Mouse (Mus musculus): ENCODE results near the gene Myo1d. TPM values are rescaled to one million over a fixed set of nuclear protein-coding genes. Genes with fewer than 3 reads are reported as not detected.

The Myo1d gene
- total and polyA plus RNA-seq, 3 experiments = 15.9 to 81.1 (median 41.7) TPM

DNA sequence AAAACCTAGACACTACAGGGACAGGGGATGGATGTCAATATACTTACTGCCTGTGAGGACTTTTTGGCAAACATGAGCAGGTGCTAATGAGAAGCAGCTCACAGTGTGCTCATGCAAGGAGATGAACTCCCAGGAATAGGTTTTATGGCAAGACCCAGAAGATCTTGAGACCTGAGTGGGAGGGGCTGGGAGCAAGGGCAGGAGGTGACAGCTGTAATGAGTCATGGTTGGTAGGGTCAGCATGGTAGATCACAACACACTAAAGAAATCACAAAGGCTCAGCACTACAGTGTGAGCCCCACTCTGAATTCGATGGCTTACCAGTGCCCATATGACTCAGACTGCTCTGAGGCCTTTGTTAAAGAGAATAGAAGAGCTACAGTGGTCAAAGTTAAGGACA lies 184.3 kb downstream of the Myo1d start:
- no peak overlapping the region for H3K9ac ChIP-seq (ENCODE audit: control insufficient read depth, low read depth, low read length, poor library complexity, severe bottlenecking)
- TF ChIP-seq POLR2AphosphoS2 (IDR thresholded peaks at IDR 0.05; ENCODE audit: low read length) (no peak), ETS1 (IDR thresholded peaks at IDR 0.05; ENCODE audit: low read depth, low read length) (no peak), ZMIZ1 (IDR thresholded peaks at IDR 0.05; ENCODE audit: low read depth, low read length) (no peak), RCOR1 (IDR thresholded peaks at IDR 0.05; ENCODE audit: low read depth, low read length) (no peak), ZC3H11A (IDR thresholded peaks at IDR 0.05; ENCODE audit: low read depth, low read length) (no peak), UBTF (IDR thresholded peaks at IDR 0.05; ENCODE audit: borderline replicate concordance, insufficient read depth, low read depth, low read length) (no peak), HCFC1 (IDR thresholded peaks at IDR 0.05; ENCODE audit: low read depth, low read length) (no peak), EP300 (IDR thresholded peaks at IDR 0.05; ENCODE audit: low read depth in 1 of 2, low read length in 2 of 2) (no peak), ZNF384 (IDR thresholded peaks at IDR 0.05; ENCODE audit: low read depth, low read length) (no peak), GABPA (IDR thresholded peaks at IDR 0.05; ENCODE audit: low read depth, low read length) (no peak), MYC (IDR thresholded peaks at IDR 0.05; ENCODE audit: low read depth, low read length) (no peak)
- DNase-seq (ENCODE audit: low read depth, low spot score) = no peak
- H3K9me3 ChIP-seq (replicated peaks; ENCODE audit: insufficient read depth, low read length) = no peaks in the 10 kb centered on the region
- H3K4me3 ChIP-seq (ENCODE audit: control insufficient read depth in 1 of 2, insufficient read depth in 1 of 2, low read depth in 2 of 2, low read length in 2 of 2) = no peak overlapping the region
- no peaks in the 10 kb centered on the region for H3K79me2 ChIP-seq (ENCODE audit: control insufficient read depth, insufficient read depth, low read length, poor library complexity)
- peaks cover 0 to 4% of the 10 kb centered on the region in 2 experiments; a peak in 2 of 4 replicates for H3K4me1 ChIP-seq (ENCODE audit: control insufficient read depth in 1 of 2, insufficient read depth in 2 of 2, low read length in 2 of 2)
- H3K27me3 ChIP-seq (ENCODE audit: control insufficient read depth in 1 of 2, insufficient read depth in 2 of 2, low read length in 2 of 2) = no peaks in the 10 kb centered on the region
- peaks cover 0 to 5% of the 10 kb centered on the region in 2 experiments; a peak in 3 of 4 replicates for H3K36me3 ChIP-seq (ENCODE audit: control insufficient read depth in 1 of 2, insufficient read depth in 2 of 2, low read length in 2 of 2)
- H3K27ac ChIP-seq (ENCODE audit: control insufficient read depth, low read depth, low read length) = no peak overlapping the region

DNA sequence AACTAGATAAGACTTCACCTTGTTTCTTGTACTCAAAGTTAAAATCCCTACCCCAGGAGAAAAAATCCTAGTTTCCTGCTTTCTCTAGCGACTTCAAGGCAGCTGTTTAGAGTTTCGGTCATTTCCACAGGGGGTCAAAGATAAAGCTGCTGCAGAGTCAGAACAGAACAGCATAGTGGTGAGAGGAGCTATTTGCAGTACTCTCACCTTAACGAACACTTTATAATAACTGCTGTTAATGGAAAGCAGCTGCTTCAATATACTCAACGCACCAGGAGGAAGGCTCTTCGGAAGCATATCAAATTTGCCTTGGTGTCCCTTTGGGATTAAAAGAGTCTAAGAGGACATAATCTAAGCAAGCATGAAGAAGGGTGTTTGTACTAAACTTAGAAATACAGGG lies 190.4 kb downstream of the Myo1d start:
- no peak overlapping the region for H3K4me3 ChIP-seq (ENCODE audit: control insufficient read depth in 1 of 2, insufficient read depth in 1 of 2, low read depth in 2 of 2, low read length in 2 of 2)
- no peaks in the 10 kb centered on the region for H3K9me3 ChIP-seq (replicated peaks; ENCODE audit: insufficient read depth, low read length)
- H3K27me3 ChIP-seq (ENCODE audit: control insufficient read depth in 1 of 2, insufficient read depth in 2 of 2, low read length in 2 of 2) = no peaks in the 10 kb centered on the region
- no peak for DNase-seq (ENCODE audit: low read depth, low spot score)
- no peaks in the 10 kb centered on the region for H3K79me2 ChIP-seq (ENCODE audit: control insufficient read depth, insufficient read depth, low read length, poor library complexity)
- H3K4me1 ChIP-seq (ENCODE audit: control insufficient read depth in 1 of 2, insufficient read depth in 2 of 2, low read length in 2 of 2) = no peaks in the 10 kb centered on the region
- no peak overlapping the region for H3K9ac ChIP-seq (ENCODE audit: control insufficient read depth, low read depth, low read length, poor library complexity, severe bottlenecking)
- no peak overlapping the region for H3K27ac ChIP-seq (ENCODE audit: control insufficient read depth, low read depth, low read length)
- H3K36me3 ChIP-seq (ENCODE audit: control insufficient read depth in 1 of 2, insufficient read depth in 2 of 2, low read length in 2 of 2) = peaks cover 0 to 7% of the 10 kb centered on the region in 2 experiments; a peak in 2 of 4 replicates
- TF ChIP-seq CHD1 (IDR thresholded peaks at IDR 0.05; ENCODE audit: low read depth, low read length) (no peak), RCOR1 (IDR thresholded peaks at IDR 0.05; ENCODE audit: low read depth, low read length) (no peak)

DNA sequence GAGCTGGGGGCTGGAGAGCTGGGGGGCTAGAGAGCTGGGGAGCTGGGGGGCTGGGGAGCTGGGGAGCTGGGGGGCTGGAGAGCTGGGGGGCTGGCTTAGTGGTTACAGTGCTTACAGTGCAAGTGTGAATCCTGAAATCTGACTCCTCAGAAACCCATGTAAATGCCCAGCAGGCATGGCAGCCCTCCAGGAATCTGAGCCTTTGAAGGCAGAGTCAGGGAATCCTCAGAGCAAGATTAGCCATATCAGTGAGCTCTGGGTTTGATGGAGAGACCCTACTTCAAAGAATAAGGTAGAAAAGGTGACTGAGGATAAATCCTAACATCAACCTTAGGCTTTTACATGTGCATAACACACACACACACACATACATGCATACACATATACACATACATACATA lies 194.1 kb downstream of the Myo1d start:
- no peak overlapping the region for H3K9ac ChIP-seq (ENCODE audit: control insufficient read depth, low read depth, low read length, poor library complexity, severe bottlenecking)
- H3K27ac ChIP-seq (ENCODE audit: control insufficient read depth, low read depth, low read length) = no peak overlapping the region
- peaks cover 0 to 2% of the 10 kb centered on the region in 2 experiments; a peak in 1 of 4 replicates for H3K36me3 ChIP-seq (ENCODE audit: control insufficient read depth in 1 of 2, insufficient read depth in 2 of 2, low read length in 2 of 2)
- no peaks in the 10 kb centered on the region for H3K9me3 ChIP-seq (replicated peaks; ENCODE audit: insufficient read depth, low read length)
- no peak overlapping the region for H3K4me3 ChIP-seq (ENCODE audit: control insufficient read depth in 1 of 2, insufficient read depth in 1 of 2, low read depth in 2 of 2, low read length in 2 of 2)
- DNase-seq (ENCODE audit: low read depth, low spot score) = no peak
- TF ChIP-seq NRF1 (IDR thresholded peaks at IDR 0.05; ENCODE audit: insufficient read depth, low read depth, low read length, poor library complexity, severe bottlenecking) (no peak), ZMIZ1 (IDR thresholded peaks at IDR 0.05; ENCODE audit: low read depth, low read length) (no peak), KAT2A (conservative IDR thresholded peaks at IDR 0.05; ENCODE audit: low read depth, low read length) (no peak), HCFC1 (IDR thresholded peaks at IDR 0.05; ENCODE audit: low read depth, low read length) (no peak)
- H3K79me2 ChIP-seq (ENCODE audit: control insufficient read depth, insufficient read depth, low read length, poor library complexity) = no peaks in the 10 kb centered on the region
- H3K27me3 ChIP-seq (ENCODE audit: control insufficient read depth in 1 of 2, insufficient read depth in 2 of 2, low read length in 2 of 2) = no peaks in the 10 kb centered on the region
- H3K4me1 ChIP-seq (ENCODE audit: control insufficient read depth in 1 of 2, insufficient read depth in 2 of 2, low read length in 2 of 2) = no peaks in the 10 kb centered on the region

Measured in MEL (cell line).